ENCODE assay signal across 10 mouse cellular contexts in the genomic region with DNA sequence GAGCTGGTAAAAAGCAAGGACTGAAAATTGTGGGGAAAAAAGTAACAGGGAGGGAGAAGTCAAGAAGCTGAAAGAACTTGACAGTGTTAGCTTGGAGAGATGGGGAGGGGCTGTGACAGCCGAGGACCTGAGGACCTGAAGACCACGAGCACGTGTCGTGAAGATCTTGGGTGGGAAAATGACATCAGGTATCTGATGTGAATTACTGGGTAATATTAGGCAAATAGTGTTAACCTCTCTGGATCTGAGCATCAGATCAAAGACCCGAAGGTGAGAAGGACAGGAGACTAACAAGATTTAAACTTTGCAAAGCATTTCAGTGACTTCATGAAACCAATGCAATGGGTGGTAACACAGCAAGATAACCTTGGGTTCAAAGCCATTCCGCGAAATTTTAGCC. TPM values are rescaled to one million over a fixed set of nuclear protein-coding genes. Genes with fewer than 3 reads are reported as not detected.
DNase-seq lines count a peak whose midpoint lies in the region; ATAC-seq and TF ChIP-seq lines count a peak whose summit lies in the region.
"Had no signal": no experiment of that assay in that cellular context is flagged by ENCODE, and none has a peak within 500 bp of the region (broad histone marks: within the 10 kb centered on the region; RNA-seq: fewer than 3 reads in every experiment).

No protein-coding gene starts in this region.

- dilution Hi-C loops in CH12.LX (cut with MboI; ENCODE audit: extremely low pct_ligation_motif_present, extremely low pct_unique_long_range_greater_than_20kb, low sequenced_read_pairs) = no loop called here

- H3K27ac ChIP-seq in heart, adult 2 months = no peak overlapping the region
- no peak overlapping the region for H3K27ac ChIP-seq in CH12.LX (ENCODE audit: insufficient read depth, low read depth)
- H3K27ac ChIP-seq in hindbrain, embryonic 10.5 days = peak overlapping the region; percentile 95; the same call in 1 of the 2 replicates
- peak overlapping the region; percentile 46 for H3K27ac ChIP-seq in liver, embryonic 16.5 days (ENCODE audit: low read length)

- H3K9me3 ChIP-seq in CH12.LX (replicated peaks; ENCODE audit: low read length) = no peaks in the 10 kb centered on the region
- no peaks in the 10 kb centered on the region for H3K9me3 ChIP-seq in hindbrain, embryonic 10.5 days
- H3K9me3 ChIP-seq in liver, embryonic 16.5 days (replicated peaks; ENCODE audit: control insufficient read depth, low read length) = no peaks in the 10 kb centered on the region

- no peak for DNase-seq in heart, adult 2 months
- DNase-seq in heart, adult 9 months (ENCODE audit: low spot score in 2 of 2) = no peak
- no peak for DNase-seq in CH12.LX (ENCODE audit: extremely low read depth)
- no peak for DNase-seq in hindbrain, embryonic 10.5 days (ENCODE audit: low spot score)
- DNase-seq in layer of hippocampus, postnatal 10 days (ENCODE audit: low spot score in 2 of 2) = no peak
- DNase-seq in left cerebral cortex, postnatal 36 days (ENCODE audit: low spot score in 2 of 2) = no peak
- DNase-seq: adrenal gland, adult 2 months; gastrocnemius, postnatal 10 days had no signal

- no peak for ATAC-seq in liver, embryonic 16.5 days (ENCODE audit: low read depth)
- no peak for ATAC-seq in monocyte, adult 5-6 weeks (replicated peaks; ENCODE audit: insufficient number of reproducible peaks, low FRiP score, low TSS enrichment, poor library complexity, severe bottlenecking)

- H3K4me2 ChIP-seq in CH12.LX (ENCODE audit: insufficient read depth, low read depth, poor library complexity, severe bottlenecking) = peak overlapping the region; percentile 94; the same call in 1 of the 2 replicates
- peak overlapping the region; percentile 68 for H3K4me2 ChIP-seq in liver, embryonic 16.5 days (ENCODE audit: low read depth, low read length)

- peaks cover 4% of the 10 kb centered on the region; the same call in 1 of the 2 replicates for H3K36me3 ChIP-seq in heart, adult 2 months (ENCODE audit: control insufficient read depth, insufficient read depth, low read length)
- peaks cover 40 to 61% of the 10 kb centered on the region in 2 experiments for H3K36me3 ChIP-seq in CH12.LX (replicated peaks in 1 of 2; ENCODE audit: control insufficient read depth in 1 of 2, insufficient read depth in 1 of 2, low read length in 1 of 2)
- H3K36me3 ChIP-seq in hindbrain, embryonic 10.5 days = peaks cover 64% of the 10 kb centered on the region
- H3K36me3 ChIP-seq in liver, embryonic 16.5 days (ENCODE audit: control insufficient read depth, insufficient read depth) = peaks cover 33% of the 10 kb centered on the region

- 16% methylated on average over 7 of the region's 7 CpGs for WGBS in heart, adult 2 months
- WGBS in hindbrain, embryonic 10.5 days = 42% methylated on average over 7 of the region's 7 CpGs
- WGBS in liver, embryonic 16.5 days (ENCODE audit: insufficient replicate concordance) = 8% methylated on average over 7 of the region's 7 CpGs

- no peak for TF ChIP-seq POLR2A in heart, adult 2 months (IDR thresholded peaks at IDR 0.05; ENCODE audit: insufficient read depth, low read depth, low read length)
- TF ChIP-seq POLR2A in CH12.LX (IDR thresholded peaks at IDR 0.05; ENCODE audit: low read depth, low read length) = no peak

- H3K79me2 ChIP-seq in heart, adult 2 months (replicated peaks; ENCODE audit: control insufficient read depth, insufficient read depth, low read length) = no peaks in the 10 kb centered on the region
- peaks cover 36% of the 10 kb centered on the region for H3K79me2 ChIP-seq in CH12.LX (replicated peaks; ENCODE audit: control insufficient read depth, extremely low read depth, insufficient read depth, poor library complexity, severe bottlenecking)

- TF ChIP-seq CTCF in heart, adult 2 months (IDR thresholded peaks at IDR 0.05) = no peak
- no peak for TF ChIP-seq CTCF in CH12.LX (conservative IDR thresholded peaks at IDR 0.05 in 1 of 2, IDR thresholded peaks at IDR 0.05 in 1 of 2; ENCODE audit: low read depth in 2 of 2, low read length in 2 of 2)

- no peak for TF ChIP-seq EP300 in heart, adult 2 months (IDR thresholded peaks at IDR 0.05; ENCODE audit: insufficient read depth, low read depth, low read length)
- TF ChIP-seq EP300 in CH12.LX (IDR thresholded peaks at IDR 0.05; ENCODE audit: low read length) = no peak

- intact Hi-C loops in heart, adult 2 months (cut with DNase I) = loop anchor here (1.0 to 10.0 kb wide), 4 partner anchors 13 to 215 kb away; partner anchors contain the start of genes Rplp0 and Srsf9
- intact Hi-C loops in left cerebral cortex, postnatal 36 days (cut with DNase I) = loop anchor here (2.0 to 5.0 kb wide), 2 partner anchors 13 to 38 kb away; partner anchors contain the start of genes Dynll1 and Srsf9

- H3K4me3 ChIP-seq in heart, adult 2 months = peak overlapping the region; percentile 72
- H3K4me3 ChIP-seq in CH12.LX (replicated peaks in 1 of 3; ENCODE audit: low read depth in 2 of 3, low read length in 2 of 3, poor library complexity in 1 of 3) = peak overlapping the region; percentile 45 to 95 (median 77)
- H3K4me3 ChIP-seq in hindbrain, embryonic 10.5 days = peak overlapping the region; percentile 90
- peak overlapping the region; percentile 93 for H3K4me3 ChIP-seq in liver, embryonic 16.5 days (ENCODE audit: low read depth, low read length)

- peak overlapping the region; percentile 24 for H3K9ac ChIP-seq in heart, adult 2 months (ENCODE audit: low read depth, low read length)
- peak overlapping the region; percentile 91 for H3K9ac ChIP-seq in CH12.LX (ENCODE audit: insufficient read depth, low read depth)
- H3K9ac ChIP-seq in liver, embryonic 16.5 days (ENCODE audit: low read depth, low read length) = peak overlapping the region; percentile 96

- no peak for TF ChIP-seq RAD21 in CH12.LX (IDR thresholded peaks at IDR 0.05; ENCODE audit: low read depth, low read length)

- in situ Hi-C loops in CH12.LX (cut with MboI; ENCODE audit: low pct_ligation_motif_present, low pct_unique_long_range_greater_than_20kb, low sequenced_read_pairs) = loop anchor here (5.0 kb wide), 1 partner anchor 38 kb away; the partner anchor contains the start of gene Dynll1

- H3K4me1 ChIP-seq in heart, adult 2 months (ENCODE audit: control insufficient read depth, insufficient read depth, low read length) = peaks cover 3% of the 10 kb centered on the region
- peaks cover 5 to 30% of the 10 kb centered on the region in 2 experiments for H3K4me1 ChIP-seq in CH12.LX (ENCODE audit: control insufficient read depth in 1 of 2, insufficient read depth in 2 of 2)
- H3K4me1 ChIP-seq in hindbrain, embryonic 10.5 days (replicated peaks) = peaks cover 22% of the 10 kb centered on the region
- H3K4me1 ChIP-seq in liver, embryonic 16.5 days (ENCODE audit: control insufficient read depth, low read depth, low read length) = peaks cover 20% of the 10 kb centered on the region

- H3K27me3 ChIP-seq in heart, adult 2 months (ENCODE audit: control insufficient read depth, insufficient read depth, low read length) = no peaks in the 10 kb centered on the region
- no peaks in the 10 kb centered on the region for H3K27me3 ChIP-seq in CH12.LX (replicated peaks)
- no peaks in the 10 kb centered on the region for H3K27me3 ChIP-seq in hindbrain, embryonic 10.5 days (ENCODE audit: insufficient read depth, poor library complexity, severe bottlenecking)
- H3K27me3 ChIP-seq in liver, embryonic 16.5 days (ENCODE audit: control insufficient read depth, insufficient read depth, low read depth, low read length) = no peaks in the 10 kb centered on the region

RNA-seq across cellular contexts. Expression of gene Gatc, which starts 1.0 kb away (rescaled TPM):
- total RNA-seq in heart, adult 2 months (2021) = 10 to 100 TPM; 18.1 to 19.8 TPM
- 18.2 and 19.9 TPM in 2 replicates for polyA plus RNA-seq in heart, adult 2 months (2012; rRNA removed)
- 6.2 and 7.3 TPM in 2 replicates for total RNA-seq in CH12.LX (2012; rRNA removed)
- 11.7 and 14.4 TPM in 2 replicates for total RNA-seq in CH12.LX (2014; rRNA removed)
- 27.0 and 34.0 TPM in 2 replicates for polyA plus RNA-seq in CH12.LX (2012; ENCODE audit: insufficient read length, low read depth)
- polyA plus RNA-seq in hindbrain, embryonic 10.5 days (2016; fragmentation: Nextera tagmentation; extraction: Ambion mirVana) = 35.6 and 41.2 TPM in 2 replicates
- polyA plus RNA-seq in liver, embryonic 16.5 days (2015; fragmentation: Nextera tagmentation; extraction: Ambion mirVana) = 10.1 and 13.4 TPM in 2 replicates
- 4.9 to 7.6 TPM (median 5.8 TPM) in 3 replicates for total RNA-seq in monocyte, adult 5-6 weeks (2017)
- 10 to 100 TPM; 29.3 to 32.5 TPM for total RNA-seq in layer of hippocampus, postnatal 10 days (2021)
- total RNA-seq in left cerebral cortex, postnatal 36 days (2021) = 10 to 100 TPM; 20.3 to 21.7 TPM

RNA-seq across cellular contexts. Expression of gene Triap1, which starts 1.0 kb away (rescaled TPM):
- 10 to 100 TPM; 21.8 to 24.3 TPM for total RNA-seq in heart, adult 2 months (2021)
- polyA plus RNA-seq in heart, adult 2 months (2012; rRNA removed) = 13.9 and 20.0 TPM in 2 replicates
- total RNA-seq in CH12.LX (2012; rRNA removed) (33.7 and 36.9 TPM in 2 replicates), CH12.LX (2014; rRNA removed) (31.4 and 31.8 TPM in 2 replicates)
- 36.1 and 38.2 TPM in 2 replicates for polyA plus RNA-seq in CH12.LX (2012; ENCODE audit: insufficient read length, low read depth)
- 56.3 and 57.2 TPM in 2 replicates for polyA plus RNA-seq in hindbrain, embryonic 10.5 days (2016; fragmentation: Nextera tagmentation; extraction: Ambion mirVana)
- 24.5 and 26.2 TPM in 2 replicates for polyA plus RNA-seq in liver, embryonic 16.5 days (2015; fragmentation: Nextera tagmentation; extraction: Ambion mirVana)
- 16.4 to 23.1 TPM (median 22.2 TPM) in 3 replicates for total RNA-seq in monocyte, adult 5-6 weeks (2017)
- 10 to 100 TPM; 31.0 to 35.3 TPM for total RNA-seq in layer of hippocampus, postnatal 10 days (2021)
- total RNA-seq in left cerebral cortex, postnatal 36 days (2021) = 10 to 100 TPM; 24.2 to 30.0 TPM

RNA-seq across cellular contexts. Expression of gene Cox6a1, which starts 8.8 kb away (rescaled TPM):
- total RNA-seq in heart, adult 2 months (2021) = 100 to 1,000 TPM; 232 to 256 TPM
- 546 and 797 TPM in 2 replicates for polyA plus RNA-seq in heart, adult 2 months (2012; rRNA removed)
- total RNA-seq in CH12.LX (2012; rRNA removed) (546 and 673 TPM in 2 replicates), CH12.LX (2014; rRNA removed) (203 and 257 TPM in 2 replicates)
- 612 and 618 TPM in 2 replicates for polyA plus RNA-seq in CH12.LX (2012; ENCODE audit: insufficient read length, low read depth)
- 875 and 1,016 TPM in 2 replicates for polyA plus RNA-seq in hindbrain, embryonic 10.5 days (2016; fragmentation: Nextera tagmentation; extraction: Ambion mirVana)
- 674 and 679 TPM in 2 replicates for polyA plus RNA-seq in liver, embryonic 16.5 days (2015; fragmentation: Nextera tagmentation; extraction: Ambion mirVana)
- total RNA-seq in monocyte, adult 5-6 weeks (2017) = 55.6 to 79.0 TPM (median 64.1 TPM) in 3 replicates
- total RNA-seq in layer of hippocampus, postnatal 10 days (2021) = 100 to 1,000 TPM; 732 to 825 TPM
- 100 to 1,000 TPM; 677 to 817 TPM for total RNA-seq in left cerebral cortex, postnatal 36 days (2021)

RNA-seq across cellular contexts. Expression of gene Srsf9, which starts 13.0 kb away (rescaled TPM):
- 10 to 100 TPM; 14.9 to 16.1 TPM for total RNA-seq in heart, adult 2 months (2021)
- 11.8 and 15.3 TPM in 2 replicates for polyA plus RNA-seq in heart, adult 2 months (2012; rRNA removed)
- total RNA-seq in CH12.LX (2012; rRNA removed) (73.4 and 82.8 TPM in 2 replicates), CH12.LX (2014; rRNA removed) (117 and 121 TPM in 2 replicates)
- 112 and 130 TPM in 2 replicates for polyA plus RNA-seq in CH12.LX (2012; ENCODE audit: insufficient read length, low read depth)
- 383 and 387 TPM in 2 replicates for polyA plus RNA-seq in hindbrain, embryonic 10.5 days (2016; fragmentation: Nextera tagmentation; extraction: Ambion mirVana)
- polyA plus RNA-seq in liver, embryonic 16.5 days (2015; fragmentation: Nextera tagmentation; extraction: Ambion mirVana) = 59.2 and 64.0 TPM in 2 replicates
- 62.5 to 83.1 TPM (median 79.3 TPM) in 3 replicates for total RNA-seq in monocyte, adult 5-6 weeks (2017)
- 10 to 100 TPM; 63.6 to 77.0 TPM for total RNA-seq in layer of hippocampus, postnatal 10 days (2021)
- total RNA-seq in left cerebral cortex, postnatal 36 days (2021) = 10 to 100 TPM; 62.5 to 70.6 TPM

RNA-seq across cellular contexts. Expression of gene Dynll1, which starts 39.2 kb away (rescaled TPM):
- 10 to 100 TPM; 65.1 to 85.6 TPM for total RNA-seq in heart, adult 2 months (2021)
- 65.2 and 83.8 TPM in 2 replicates for polyA plus RNA-seq in heart, adult 2 months (2012; rRNA removed)
- total RNA-seq in CH12.LX (2012; rRNA removed) = 312 and 488 TPM in 2 replicates
- 456 and 502 TPM in 2 replicates for total RNA-seq in CH12.LX (2014; rRNA removed)
- 516 and 646 TPM in 2 replicates for polyA plus RNA-seq in CH12.LX (2012; ENCODE audit: insufficient read length, low read depth)
- 1,684 and 1,740 TPM in 2 replicates for polyA plus RNA-seq in hindbrain, embryonic 10.5 days (2016; fragmentation: Nextera tagmentation; extraction: Ambion mirVana)
- 470 and 491 TPM in 2 replicates for polyA plus RNA-seq in liver, embryonic 16.5 days (2015; fragmentation: Nextera tagmentation; extraction: Ambion mirVana)
- total RNA-seq in monocyte, adult 5-6 weeks (2017) = 110 to 176 TPM (median 141 TPM) in 3 replicates
- 100 to 1,000 TPM; 753 to 793 TPM for total RNA-seq in layer of hippocampus, postnatal 10 days (2021)
- 100 to 1,000 TPM; 638 to 644 TPM for total RNA-seq in left cerebral cortex, postnatal 36 days (2021)

Comparison
In these comparisons a context has a peak if more than half of its experiments do, and no peak if none do; other contexts are left out.
1. H3K27ac ChIP-seq: peak in hindbrain, embryonic 10.5 days (single experiment) and liver, embryonic 16.5 days (single experiment); none in heart, adult 2 months (single experiment) and CH12.LX (single experiment).
2. H3K9ac ChIP-seq: peak in every context shown above with its lines; median percentile 96 in liver, embryonic 16.5 days; 91 in CH12.LX; 24 in heart, adult 2 months.
3. Peak in every context shown above with its lines, with median percentiles within 50 percentile points of each other: H3K4me3 ChIP-seq.